Mouse (Mus musculus): ENCODE data around the gene Fam83g.

GRCm38 (mm10) chr11:61685119-61685725, 1.3 kb downstream of the Fam83g start:
- TF ChIP-seq CTCF (IDR thresholded peaks at IDR 0.05) (no peak), POLR2A (IDR thresholded peaks at IDR 0.05; ENCODE audit: insufficient read depth, low read depth, low read length) (no peak)
